Mouse (Mus musculus) lung, postnatal 36 days (tissue): Measurements from ENCODE around the gene Fam198a.
"Not testable (repeated sequence)": the region's sequence is repeated elsewhere in the genome, so short reads cannot be mapped to it uniquely, and the experiment has no call there.

Experiments
- DNase-seq: peaks from one replicate; pipeline ENCODE4 v3.0.0; 2022; ENCODE audit warnings: mixed read lengths

Gene Fam198a

DNA sequence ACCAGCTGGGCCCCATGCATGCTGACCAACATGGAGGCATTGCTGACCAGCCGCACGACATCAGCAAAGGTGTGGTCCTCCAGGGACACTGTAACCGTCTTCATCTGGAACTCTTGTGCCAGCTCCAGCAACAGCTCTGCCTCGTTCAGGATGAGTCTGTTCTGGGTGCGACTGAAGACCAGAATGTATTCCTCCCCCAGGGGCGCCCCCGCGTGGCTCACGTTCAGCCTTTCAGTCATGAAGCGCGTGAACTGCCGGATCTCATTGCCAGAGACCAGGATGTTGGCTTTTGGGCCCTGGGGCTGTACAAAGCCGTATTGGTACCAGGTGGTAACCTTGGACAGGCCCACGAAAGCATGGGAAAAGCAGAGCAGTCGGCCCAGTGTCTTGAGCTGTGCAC lies 31.9 kb downstream of the Fam198a start:
- DNase-seq, result no peak

DNA sequence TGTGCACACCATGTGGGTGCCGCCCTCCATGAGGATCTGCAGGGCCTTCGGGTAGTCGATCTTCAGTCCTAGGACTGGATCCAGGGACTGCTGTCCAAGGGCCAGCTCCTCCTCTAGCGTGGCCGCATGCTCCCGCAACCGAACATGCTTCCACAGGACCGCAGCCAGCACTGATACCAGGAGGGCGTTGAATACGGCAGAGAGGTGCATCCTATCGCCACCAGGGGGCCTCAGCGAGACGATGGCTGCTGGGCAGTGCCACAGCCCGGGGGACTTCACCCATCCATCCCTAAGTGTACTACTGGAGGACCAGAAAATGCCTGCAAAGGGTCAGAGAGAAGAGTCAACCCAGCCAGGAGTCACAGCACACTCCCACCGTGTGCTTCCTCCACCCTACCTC lies 32.7 kb downstream of the Fam198a start:
- DNase-seq, result peak; percentile 83

DNA sequence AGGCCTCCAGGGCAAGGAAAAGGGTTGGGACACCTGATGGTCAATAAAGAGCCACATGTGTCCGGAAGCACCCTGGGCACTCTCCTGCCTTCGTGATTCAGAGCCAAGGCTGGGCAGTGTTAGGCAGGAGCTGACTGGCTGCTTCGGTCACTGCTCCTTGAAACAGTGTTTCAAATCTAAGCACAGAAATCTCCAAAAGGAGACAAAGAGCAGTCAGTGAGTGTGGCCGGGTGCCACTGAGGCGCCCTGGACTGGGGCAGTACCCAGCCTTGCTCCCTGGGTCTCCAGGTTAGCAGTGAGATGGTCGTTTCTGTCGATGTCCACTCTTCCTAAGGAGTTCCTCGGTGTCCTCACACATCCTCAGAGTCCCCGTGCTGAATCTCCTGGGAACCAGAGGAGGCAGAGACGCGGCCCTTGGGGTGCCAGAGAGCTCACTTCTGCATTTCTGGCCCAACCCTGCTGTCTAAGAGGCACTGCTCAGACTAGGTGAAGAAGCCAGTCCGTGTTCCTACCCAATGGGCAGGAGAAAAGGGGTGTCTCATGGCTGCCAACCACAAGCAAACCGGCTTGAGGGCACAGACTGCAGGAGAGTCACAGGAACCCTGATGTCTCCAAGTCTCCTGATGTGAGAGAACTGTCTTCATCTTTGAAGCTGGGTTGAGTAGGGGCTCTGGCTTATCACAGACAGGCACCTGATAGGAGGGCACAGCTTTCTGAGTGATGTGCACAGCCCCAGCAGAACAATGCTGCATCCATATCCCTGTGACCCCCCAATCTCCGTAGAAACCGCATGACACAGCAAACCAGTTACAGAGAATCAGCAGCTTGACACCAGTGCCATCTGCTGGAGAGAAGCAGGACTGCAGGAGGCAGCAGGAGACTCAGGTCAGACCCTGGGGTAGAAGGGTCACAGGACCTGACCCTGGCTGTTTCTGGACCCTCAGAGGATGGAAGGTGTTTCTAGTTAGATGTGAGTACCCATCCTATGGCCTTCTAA lies 34.0 kb downstream of the Fam198a start:
- DNase-seq, result peak; percentile 81

DNA sequence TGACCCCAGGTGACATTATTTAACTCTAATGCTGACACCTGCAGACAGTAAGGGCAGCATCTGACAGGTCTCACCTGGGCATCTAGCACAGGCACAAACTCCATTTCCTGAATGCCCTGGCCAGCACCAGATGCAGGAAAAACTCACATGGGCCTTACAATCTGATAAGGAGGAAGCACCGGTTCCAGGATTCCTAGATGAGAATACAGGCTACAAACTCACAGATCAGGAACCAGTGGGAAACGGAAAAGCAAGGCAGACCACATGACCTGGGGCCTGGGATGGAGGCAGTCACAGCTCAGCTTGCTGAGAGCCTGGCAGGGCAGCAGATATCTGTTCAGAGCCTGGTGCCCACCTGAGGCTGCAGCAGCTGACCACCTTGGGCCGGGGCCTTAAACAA lies 38.1 kb downstream of the Fam198a start:
- no peak for DNase-seq

DNA sequence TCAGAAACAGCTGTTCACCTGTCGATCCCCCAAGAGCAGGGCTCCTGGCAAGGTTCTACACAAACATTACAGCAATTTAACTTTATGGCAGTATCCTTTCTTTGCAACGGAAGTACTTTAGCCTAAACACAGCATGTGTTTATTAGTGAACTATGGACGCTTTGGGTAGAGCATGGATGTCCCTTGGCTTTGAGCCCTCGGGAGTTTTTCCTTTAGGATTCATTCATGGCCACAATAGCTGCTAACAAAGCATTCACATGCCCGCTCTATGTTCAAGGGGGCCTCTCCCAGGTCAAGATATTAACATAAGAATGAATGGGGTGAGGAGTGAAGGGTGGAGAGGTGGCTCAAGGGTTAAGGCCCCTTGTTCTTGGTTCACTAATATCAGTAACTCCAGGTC lies 38.7 kb downstream of the Fam198a start:
- DNase-seq, result no peak

DNA sequence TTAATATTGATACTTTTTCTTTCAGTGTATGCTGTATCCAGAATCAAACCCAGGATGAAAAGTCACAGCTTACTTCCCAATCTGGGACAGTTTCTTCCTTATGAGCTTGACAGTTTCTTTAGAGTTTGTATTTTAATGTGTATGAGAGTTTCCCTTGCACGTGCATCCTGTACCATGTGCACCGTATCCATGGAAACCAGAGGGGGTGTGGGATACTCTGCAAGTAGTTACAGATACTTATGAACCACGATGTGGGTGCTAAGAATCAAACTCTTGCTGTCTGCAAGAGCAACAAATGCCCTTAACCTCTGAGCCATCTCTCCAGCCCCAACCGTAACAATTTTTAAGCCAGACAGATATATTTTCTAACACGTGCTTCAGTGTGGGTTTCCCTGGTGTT lies 40.3 kb downstream of the Fam198a start:
- DNase-seq, result no peak

DNA sequence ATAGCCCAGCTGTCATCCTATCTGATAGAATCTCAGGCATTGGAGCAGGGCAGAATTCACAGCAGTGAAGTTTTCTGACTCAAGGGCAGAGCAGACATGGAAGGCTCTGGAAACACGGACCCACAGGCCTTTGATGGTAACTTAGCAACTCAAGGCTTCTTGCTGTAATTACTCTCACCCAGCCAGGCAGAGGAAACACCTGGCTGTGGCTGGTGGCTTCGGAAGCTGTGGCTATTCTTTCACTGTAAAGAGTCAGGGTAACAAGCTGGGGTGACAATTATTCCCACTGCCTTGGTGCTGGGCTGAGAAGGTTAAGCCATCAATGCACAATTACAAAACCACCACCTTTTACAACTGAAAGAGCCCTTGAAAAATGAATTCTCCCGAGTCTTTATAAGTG lies 42.3 kb downstream of the Fam198a start:
- DNase-seq, result no peak

DNA sequence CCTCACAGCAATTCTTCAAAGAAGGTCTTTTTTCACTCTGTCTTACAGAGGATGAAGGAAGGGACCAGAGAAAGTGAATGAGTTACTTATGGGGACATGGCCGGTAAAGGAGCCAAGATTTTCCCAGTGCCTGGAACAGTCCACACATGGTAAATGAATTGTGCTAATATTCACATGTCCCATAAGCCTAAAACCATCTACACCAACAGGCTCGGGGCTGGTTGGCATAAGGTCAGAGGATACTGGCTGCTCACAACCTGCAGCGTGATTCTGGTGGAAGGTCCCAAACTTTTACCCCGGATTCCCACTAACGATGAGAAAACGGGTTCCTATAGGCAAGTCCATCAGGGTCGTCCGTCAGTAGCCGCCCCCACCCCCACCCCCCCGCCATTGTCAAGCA lies 44.3 kb downstream of the Fam198a start:
- no peak for DNase-seq

DNA sequence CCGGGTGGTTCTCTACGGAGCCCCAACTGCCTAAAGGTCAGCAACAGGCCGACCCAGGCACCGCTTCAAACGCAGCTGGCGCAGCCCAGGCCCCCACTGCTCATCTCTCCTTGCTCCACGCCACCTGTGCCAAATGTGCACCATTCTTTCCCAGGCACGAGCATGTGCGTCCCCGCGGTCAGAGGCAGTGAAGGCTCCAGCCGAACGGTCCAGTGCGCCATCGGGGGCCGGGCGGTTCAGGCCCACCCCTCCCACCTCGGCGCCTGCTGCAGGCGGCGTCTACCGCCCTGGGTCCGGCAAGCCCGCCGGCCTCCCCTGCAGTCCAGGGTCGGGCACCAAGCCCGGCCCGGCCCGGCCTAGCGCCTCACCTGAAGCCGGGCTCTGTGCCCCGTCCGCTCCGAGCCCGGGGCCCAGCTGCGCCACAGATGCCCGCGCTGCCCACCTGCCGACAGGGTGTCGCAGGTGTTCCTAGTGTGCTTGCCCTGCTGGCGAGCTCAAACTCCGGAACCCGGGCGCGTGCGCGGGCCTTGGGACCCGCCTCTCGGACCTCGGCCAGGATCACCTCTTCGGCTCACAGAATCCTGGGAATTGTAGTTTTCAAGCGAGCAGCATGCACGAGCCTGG lies 44.8 kb downstream of the Fam198a start:
- peak; percentile 90 for DNase-seq

DNA sequence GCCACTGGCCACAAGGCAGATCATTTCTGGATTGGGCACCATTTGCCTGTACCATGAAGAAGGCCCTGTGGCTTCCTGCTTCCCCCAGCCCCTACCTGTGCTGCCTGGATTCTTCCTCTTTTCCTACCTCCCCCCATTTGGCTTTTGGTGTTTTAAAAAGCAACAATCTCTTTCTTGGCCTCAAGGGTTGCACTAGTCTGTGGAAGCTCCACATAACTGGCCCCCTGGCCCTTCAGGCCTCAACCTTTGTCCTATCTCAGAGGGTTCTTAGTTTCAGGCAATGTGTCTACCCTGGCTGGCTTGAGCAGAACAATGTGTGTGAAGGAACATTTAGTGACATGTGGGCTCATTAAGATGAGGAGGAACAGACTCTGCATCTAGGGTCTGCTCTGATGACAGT lies 46.2 kb downstream of the Fam198a start, which contains the start of gene Pomgnt2:
TSS of gene Pomgnt2 (minus strand) at position 101 of the 400 bp plus-strand sequence.
- no peak for DNase-seq

DNA sequence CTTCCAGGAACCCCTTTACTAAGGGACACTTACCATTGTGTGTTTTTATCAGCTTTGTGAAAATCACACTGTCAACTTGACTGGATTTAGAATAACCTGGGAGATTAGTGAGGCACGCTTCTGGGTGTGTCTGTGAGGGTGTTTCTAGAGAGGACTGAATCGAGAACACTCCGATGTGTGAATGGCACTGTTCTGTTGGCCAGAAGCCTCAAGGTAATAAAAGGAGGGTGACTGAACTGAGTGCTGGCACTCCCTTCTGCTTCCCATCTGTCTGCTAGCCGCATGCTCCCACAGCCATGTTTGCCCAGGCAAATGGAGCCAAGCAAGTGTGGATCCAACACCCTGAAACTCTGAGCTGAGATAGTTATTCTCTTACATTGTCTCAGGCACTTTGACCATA lies 47.2 kb downstream of the Fam198a start:
- no peak for DNase-seq

DNA sequence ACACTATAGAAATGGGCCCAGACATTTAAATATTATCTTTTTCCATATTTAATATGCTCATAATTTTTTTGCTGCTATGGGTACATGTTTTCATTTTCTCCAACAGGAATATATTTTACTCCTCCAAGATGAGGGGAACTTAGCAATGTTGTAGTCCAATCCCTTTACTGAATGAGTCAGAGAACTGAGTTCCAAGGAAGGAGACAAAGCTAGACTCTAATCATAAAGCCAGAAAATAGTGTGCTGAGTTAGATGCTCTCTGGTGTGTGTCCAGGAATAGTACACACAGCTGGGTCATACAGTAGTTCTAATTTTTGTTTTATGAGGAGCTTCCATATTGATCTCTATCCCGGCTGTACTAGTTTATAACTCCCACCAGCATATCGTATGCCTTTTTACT lies 55.4 kb downstream of the Fam198a start:
- no peak for DNase-seq

DNA sequence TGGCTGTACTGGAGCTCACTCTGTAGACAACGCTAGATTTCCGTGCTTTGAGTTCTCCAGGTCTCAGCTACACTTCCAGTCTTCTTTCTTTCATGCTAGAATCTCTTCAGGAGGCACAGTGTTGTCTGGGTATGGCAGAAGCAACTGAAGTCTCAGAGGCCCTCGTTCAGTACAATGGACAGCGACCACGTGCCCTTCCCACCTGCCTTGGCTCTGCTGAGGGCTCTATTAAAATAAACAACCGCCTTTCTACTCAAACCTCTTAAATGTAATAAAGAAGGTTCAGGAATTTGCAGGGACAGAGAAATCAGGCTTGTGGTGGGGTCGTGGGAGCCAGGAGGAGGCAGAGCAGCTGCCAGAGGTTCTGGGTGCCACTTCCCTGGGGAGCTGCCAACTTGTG lies 55.8 kb downstream of the Fam198a start:
- peak; percentile 59 for DNase-seq

DNA sequence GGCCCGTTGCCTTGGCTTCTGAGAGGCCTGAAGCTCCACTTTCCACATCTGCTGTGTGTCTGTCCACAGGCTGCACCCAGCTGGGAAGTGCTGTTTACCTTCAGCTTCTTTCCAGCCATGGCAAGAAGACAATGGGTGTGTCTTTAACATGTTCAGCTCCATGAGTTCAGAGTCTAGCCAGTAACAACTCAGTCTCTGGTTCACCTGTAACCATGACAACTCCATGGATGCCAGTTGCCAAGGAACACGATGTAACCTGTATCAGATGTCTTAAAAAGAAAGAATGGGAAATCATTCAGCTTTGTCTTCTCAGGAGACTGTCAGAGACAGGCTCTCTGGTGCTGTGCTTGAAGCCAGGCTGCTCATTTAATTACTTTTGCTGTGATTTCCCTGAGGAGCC lies 58.1 kb downstream of the Fam198a start:
- no peak for DNase-seq

DNA sequence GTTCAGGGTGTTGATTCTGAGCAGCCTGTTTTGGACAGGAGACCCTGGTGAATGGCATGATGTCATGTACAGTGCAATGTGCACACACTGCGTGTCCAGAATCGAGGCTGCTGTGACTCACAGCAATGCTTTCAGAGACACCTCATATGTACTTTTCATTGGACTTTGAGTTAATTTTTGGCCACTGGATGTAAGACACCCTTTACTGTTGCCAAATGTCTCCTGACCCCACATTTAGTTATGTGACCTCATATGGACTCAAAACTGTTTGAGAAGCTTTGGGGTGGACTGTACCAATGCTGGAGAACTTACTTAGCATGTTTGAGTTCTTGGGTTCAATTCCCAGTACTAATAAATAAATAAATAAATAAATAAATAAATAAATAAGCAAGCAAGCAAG lies 60.0 kb downstream of the Fam198a start:
- DNase-seq, result no peak

DNA sequence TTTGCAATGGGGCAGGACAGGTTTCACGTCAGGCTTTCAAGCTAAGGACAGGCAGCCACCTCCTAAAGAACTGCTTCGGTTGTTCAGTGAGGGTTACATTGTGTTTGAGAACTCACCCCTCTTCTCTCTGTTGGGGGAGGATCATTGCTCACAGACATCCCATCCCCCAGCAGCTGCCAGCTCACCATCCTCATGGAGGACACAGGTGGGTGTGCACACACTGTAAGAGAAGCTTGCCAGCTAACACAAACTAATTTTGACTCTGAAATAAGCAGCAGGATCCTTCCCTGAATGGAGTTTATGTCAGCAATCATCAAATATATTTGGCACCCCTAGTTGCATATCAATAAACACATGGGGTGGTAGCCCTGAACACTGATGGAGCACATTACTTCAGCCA lies 62.0 kb downstream of the Fam198a start:
- no peak for DNase-seq

DNA sequence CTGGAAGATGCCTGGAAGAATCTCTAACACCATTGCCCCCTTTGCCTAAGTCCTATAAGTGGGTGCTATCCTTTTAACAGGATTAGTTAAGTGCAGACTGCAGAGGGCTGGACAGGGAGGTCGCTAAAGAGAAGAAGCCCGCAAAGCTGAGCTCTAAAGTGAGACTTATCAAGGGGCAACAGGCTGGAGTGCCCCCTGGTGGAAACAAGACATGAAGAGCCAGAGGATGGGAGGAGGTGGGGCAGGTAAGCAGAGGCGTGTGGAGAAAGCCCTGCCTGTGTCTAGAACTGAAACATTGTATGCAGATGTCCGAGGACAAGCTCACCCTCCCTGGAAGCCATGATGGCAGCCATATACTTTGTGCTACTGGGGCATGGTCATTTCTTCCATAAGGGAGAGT lies 62.8 kb downstream of the Fam198a start:
- DNase-seq, result peak; percentile 21

DNA sequence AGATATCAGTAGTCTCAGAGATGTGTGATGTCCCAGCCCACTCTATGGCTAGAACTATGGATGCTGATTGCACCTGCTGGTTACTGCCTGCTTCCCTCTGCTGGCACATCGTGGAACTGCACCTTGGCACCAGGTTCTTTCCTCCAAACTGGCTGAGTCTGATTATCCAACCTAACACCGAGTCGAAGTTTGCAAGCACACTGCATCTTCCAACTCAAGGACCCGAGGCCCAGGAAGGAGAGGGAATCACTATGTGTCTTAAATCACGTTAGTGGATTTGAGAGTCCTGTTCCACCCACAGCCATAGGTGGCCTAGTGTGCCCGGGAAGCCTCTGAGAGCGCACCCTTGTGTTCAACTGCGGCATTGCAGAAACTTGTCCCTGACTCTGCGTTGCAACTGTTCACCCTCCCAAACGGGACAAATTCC lies 63.5 kb downstream of the Fam198a start:
- peak; percentile 91 for DNase-seq

DNA sequence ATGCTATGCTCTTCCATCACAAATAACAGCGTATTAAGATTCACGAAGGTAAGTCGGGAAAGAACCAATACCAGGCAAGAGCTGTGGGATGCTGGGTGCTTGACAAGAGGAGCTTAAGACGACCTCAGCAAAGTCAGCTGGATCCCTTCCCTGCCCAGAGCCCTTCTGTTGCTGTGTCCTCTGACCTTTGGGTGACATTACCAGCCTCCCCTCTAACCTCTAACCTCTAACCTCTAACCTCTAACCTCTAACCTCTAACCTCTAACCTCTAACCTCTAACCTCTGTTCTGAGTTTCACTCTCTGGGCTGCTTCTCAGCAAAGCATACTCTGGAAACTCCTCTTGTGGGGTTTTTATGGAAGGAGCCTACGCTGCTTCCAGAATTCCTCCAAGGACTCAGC lies 67.3 kb downstream of the Fam198a start:
- DNase-seq, result no peak

DNA sequence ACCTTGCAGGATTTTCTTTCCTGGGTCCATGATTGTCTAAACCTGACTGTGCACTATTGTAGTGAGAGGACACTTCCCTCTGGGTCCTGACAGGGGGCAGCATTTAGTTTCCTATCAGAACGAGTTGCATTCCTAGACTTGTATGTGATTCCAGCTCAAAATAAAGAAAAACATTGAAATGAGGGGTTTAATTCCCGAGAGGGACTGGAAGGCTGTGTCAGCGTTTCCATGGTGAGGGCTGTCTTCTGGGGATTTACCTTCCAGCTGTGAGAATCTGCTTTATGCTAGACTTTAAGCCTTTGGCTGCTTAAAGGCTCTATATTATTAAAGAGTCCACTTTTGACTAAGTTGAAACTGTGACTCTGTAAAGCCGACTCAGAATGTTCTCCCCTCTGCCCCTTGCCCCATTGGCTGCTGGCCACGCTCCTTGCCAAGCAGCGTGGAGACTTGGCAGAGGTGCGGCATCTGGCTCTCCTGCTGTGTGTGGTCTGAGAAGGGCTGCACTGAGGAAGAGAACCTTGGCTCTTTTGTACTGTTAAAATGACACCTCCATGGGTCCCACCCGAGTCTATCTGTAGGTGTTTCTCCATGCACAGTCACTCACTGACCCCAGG lies 68.1 kb downstream of the Fam198a start:
- peak; percentile 88 for DNase-seq

DNA sequence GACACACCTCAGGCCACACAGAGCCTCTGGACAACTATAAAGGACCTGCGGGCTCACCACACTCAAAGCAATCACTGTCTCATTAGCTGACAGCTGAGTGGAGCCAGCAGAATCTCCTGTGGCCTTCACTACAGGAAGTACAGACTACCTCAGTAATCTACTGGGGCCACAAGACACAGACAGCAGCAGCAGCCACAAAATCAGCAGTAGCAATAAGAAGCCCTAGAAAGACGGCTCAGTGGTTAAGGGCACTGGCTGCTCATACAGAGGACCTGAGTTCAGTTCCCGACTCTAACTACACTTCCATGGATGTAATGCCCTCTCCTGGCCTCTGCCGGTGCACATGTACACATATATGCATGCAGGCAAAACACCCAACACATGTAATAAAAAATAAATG lies 69.5 kb downstream of the Fam198a start:
- no peak for DNase-seq

DNA sequence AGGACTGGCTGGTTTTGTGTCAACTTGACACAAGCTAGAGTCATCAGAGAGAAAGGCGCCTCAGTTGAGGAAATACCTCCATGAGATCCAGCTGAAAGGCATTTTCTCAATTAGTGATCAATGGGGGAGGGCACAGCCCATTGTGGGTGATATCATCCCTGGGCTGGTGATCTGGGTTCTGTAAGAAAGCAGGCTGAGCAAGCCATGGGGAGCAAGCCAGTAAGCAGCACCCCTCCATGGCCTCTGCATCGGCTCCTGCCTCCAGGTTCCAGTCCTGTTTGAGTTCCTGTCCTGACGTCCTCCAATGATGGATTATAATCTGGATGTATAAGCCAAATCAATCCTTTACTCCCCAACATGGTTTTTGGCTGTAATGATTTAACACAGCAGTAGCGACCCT lies 70.4 kb downstream of the Fam198a start:
- DNase-seq, result not testable (repeated sequence)

DNA sequence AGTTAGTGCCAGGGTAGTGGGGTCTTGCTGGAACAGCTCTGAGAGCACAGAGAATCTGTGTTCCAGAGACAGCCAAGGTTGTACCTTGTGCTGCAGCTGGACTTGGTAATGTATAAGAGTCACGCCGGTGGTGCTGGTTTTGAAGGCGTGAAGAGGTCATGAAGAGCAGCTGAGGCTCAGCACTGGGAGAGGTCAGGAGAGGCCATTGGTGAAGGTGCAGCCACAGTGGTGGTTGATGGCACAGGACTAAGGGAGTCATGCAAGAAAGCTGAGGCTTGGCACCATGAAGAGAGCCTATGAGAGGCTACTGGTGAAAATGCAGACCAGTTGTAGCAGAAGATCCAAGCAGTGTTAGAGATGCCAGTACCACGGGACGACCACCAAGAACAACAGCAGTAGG lies 70.8 kb downstream of the Fam198a start:
- DNase-seq, result no peak

DNA sequence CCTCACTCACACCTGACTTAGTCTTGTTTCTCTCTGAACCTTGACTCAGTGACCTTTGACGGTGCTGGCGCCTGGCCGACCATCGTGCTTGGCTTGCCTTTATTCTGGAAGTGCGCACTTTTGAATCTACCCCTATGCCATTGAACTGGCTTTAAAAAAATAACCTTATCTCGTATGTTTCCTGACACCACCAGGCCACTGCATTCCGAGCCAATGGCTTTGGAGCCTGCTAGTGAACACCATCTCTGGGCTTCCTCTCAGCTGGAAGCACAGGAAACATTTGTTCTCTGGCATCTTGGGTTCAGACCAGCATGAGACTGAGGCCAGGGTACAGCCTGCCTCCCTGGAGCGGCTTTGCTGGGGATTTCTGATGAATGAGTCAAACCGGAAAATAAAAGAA lies 72.0 kb downstream of the Fam198a start:
- peak; percentile 90 for DNase-seq
